Comparison of ENCODE assay signal across 22 mouse cellular contexts in genomic region chr13:56692644-56693043, GRCm38 (mm10).
"Had no signal": no experiment of that assay in that cellular context is flagged by ENCODE, and none has a peak within 500 bp of the region (broad histone marks: within the 10 kb centered on the region; RNA-seq: fewer than 3 reads in every experiment).

No protein-coding gene starts in this region.

- DNase-seq: kidney, adult 8-10 months; kidney, postnatal 10 days; kidney, postnatal 4 days; liver; lung, adult 18-20 months; lung, postnatal 10 days; lung, postnatal 36 days; retina, postnatal 1 day; thymus, adult 18-20 months had no signal

- H3K4me3 ChIP-seq: intestine, embryonic 15.5 days; kidney, embryonic 15.5 days; limb, embryonic 13.5 days; liver, embryonic 12.5 days; liver, embryonic 15.5 days; lung, embryonic 15.5 days; megakaryocyte, embryonic 14.5 days; midbrain, embryonic 10.5 days; midbrain, embryonic 13.5 days; myocyte; neural tube, embryonic 13.5 days had no signal

- ATAC-seq: liver, embryonic 12.5 days; midbrain, embryonic 13.5 days; midbrain, embryonic 16.5 days had no signal

- H3K36me3 ChIP-seq: intestine, embryonic 15.5 days; kidney, embryonic 15.5 days; limb, embryonic 13.5 days; liver, embryonic 12.5 days; liver, embryonic 15.5 days; lung, embryonic 15.5 days; midbrain, embryonic 10.5 days; midbrain, embryonic 13.5 days; neural tube, embryonic 13.5 days had no signal

- H3K27me3 ChIP-seq: intestine, embryonic 15.5 days; kidney, embryonic 15.5 days; limb, embryonic 13.5 days; liver, embryonic 15.5 days; lung, embryonic 15.5 days; neural tube, embryonic 13.5 days had no signal

- H3K9ac ChIP-seq: intestine, embryonic 15.5 days; kidney, embryonic 15.5 days; limb, embryonic 13.5 days; liver, embryonic 12.5 days; liver, embryonic 15.5 days; lung, embryonic 15.5 days; midbrain, embryonic 13.5 days; neural tube, embryonic 13.5 days had no signal

- H3K9me3 ChIP-seq: intestine, embryonic 15.5 days; kidney, embryonic 15.5 days; limb, embryonic 13.5 days; liver, embryonic 12.5 days; liver, embryonic 15.5 days; lung, embryonic 15.5 days; megakaryocyte, embryonic 14.5 days; midbrain, embryonic 10.5 days; midbrain, embryonic 13.5 days; neural tube, embryonic 13.5 days had no signal

- H3K27ac ChIP-seq: intestine, embryonic 15.5 days; kidney, embryonic 15.5 days; limb, embryonic 13.5 days; liver, embryonic 12.5 days; liver, embryonic 15.5 days; lung, embryonic 15.5 days; midbrain, embryonic 10.5 days; midbrain, embryonic 13.5 days; neural tube, embryonic 13.5 days; stomach, postnatal 0 days had no signal

- H3K4me1 ChIP-seq: liver, embryonic 12.5 days had no signal

- H3K4me2 ChIP-seq: intestine, embryonic 15.5 days; kidney, embryonic 15.5 days; liver, embryonic 12.5 days; liver, embryonic 15.5 days; lung, embryonic 15.5 days; midbrain, embryonic 13.5 days; neural tube, embryonic 13.5 days had no signal
